Mouse (Mus musculus): Measurements from ENCODE around the gene Kdm5b. TPM values are rescaled to one million over a fixed set of nuclear protein-coding genes. Genes with fewer than 3 reads are reported as not detected.

Kdm5b gene
- polyA plus RNA-seq, 1 experiment from 2014 or later: 99.5 TPM

- WGBS: 63% methylated on average over 3 of the region's 3 CpGs
- no peak overlapping the region for H3K4me2 ChIP-seq (replicated peaks)
- no peaks in the 10 kb centered on the region for H3K36me3 ChIP-seq
- no peak for ATAC-seq (ENCODE audit: insufficient number of reproducible peaks, insufficient read depth, low FRiP score, low TSS enrichment)
- H3K27me3 ChIP-seq: no peaks in the 10 kb centered on the region
- no peak overlapping the region for H3K27ac ChIP-seq
- no peaks in the 10 kb centered on the region for H3K9me3 ChIP-seq
- H3K9ac ChIP-seq: no peak overlapping the region
- H3K4me1 ChIP-seq: peaks cover 10% of the 10 kb centered on the region
- no peak overlapping the region for H3K4me3 ChIP-seq
Measured at GRCm38 (mm10) chr1:134552396-134552795, 7.6 kb upstream of the Kdm5b start.

GRCm38 (mm10) chr1:134555240-134555870, 4.6 kb upstream of the Kdm5b start:
- H3K4me2 ChIP-seq (replicated peaks): peak overlapping the region; percentile 88
- no peak overlapping the region for H3K9ac ChIP-seq
- 24% methylated on average over 13 of the region's 13 CpGs for WGBS
- no peaks in the 10 kb centered on the region for H3K27me3 ChIP-seq
- peak; percentile 8; the same call in 1 of the 2 replicates for ATAC-seq (ENCODE audit: insufficient number of reproducible peaks, insufficient read depth, low FRiP score, low TSS enrichment)
- no peaks in the 10 kb centered on the region for H3K9me3 ChIP-seq
- no peaks in the 10 kb centered on the region for H3K36me3 ChIP-seq
- peak overlapping the region; percentile 93; the same call in 1 of the 2 replicates for H3K27ac ChIP-seq
- H3K4me3 ChIP-seq: peak overlapping the region; percentile 62; the same call in 1 of the 2 replicates
- peaks cover 10% of the 10 kb centered on the region for H3K4me1 ChIP-seq

GRCm38 (mm10) chr1:134555871-134556670, 3.9 kb upstream of the Kdm5b start:
- Histone ChIP-seq H3K36me3 (no peaks in the 10 kb centered on the region), H3K27ac (peak overlapping the region; percentile 93), H3K4me1 (peaks cover 10% of the 10 kb centered on the region), H3K4me3 (peak overlapping the region; percentile 62), H3K9me3 (no peaks in the 10 kb centered on the region), H3K4me2 (replicated peaks) (peak overlapping the region; percentile 88), H3K9ac (peak overlapping the region; percentile 77), H3K27me3 (no peaks in the 10 kb centered on the region)
- under 1% methylated on average over 46 of the region's 46 CpGs for WGBS
- peak; percentile 32; the same call in 1 of the 2 replicates for ATAC-seq (ENCODE audit: insufficient number of reproducible peaks, insufficient read depth, low FRiP score, low TSS enrichment)

- peak; percentile 96 for ATAC-seq (ENCODE audit: insufficient number of reproducible peaks, insufficient read depth, low FRiP score, low TSS enrichment)
Measured at GRCm38 (mm10) chr1:134556671-134557218, 3.2 kb upstream of the Kdm5b start.

GRCm38 (mm10) chr1:134558511-134558910, 1.5 kb upstream of the Kdm5b start:
- Histone ChIP-seq H3K36me3 (no peaks in the 10 kb centered on the region), H3K27ac (no peak overlapping the region), H3K9ac (no peak overlapping the region), H3K27me3 (no peaks in the 10 kb centered on the region), H3K4me3 (no peak overlapping the region), H3K9me3 (no peaks in the 10 kb centered on the region), H3K4me1 (peaks cover 18% of the 10 kb centered on the region), H3K4me2 (replicated peaks) (no peak overlapping the region)
- WGBS: 60% methylated on average over 5 of the region's 5 CpGs
- no peak for ATAC-seq (ENCODE audit: insufficient number of reproducible peaks, insufficient read depth, low FRiP score, low TSS enrichment)

More at GRCm38 (mm10) chr1:134556671-134557218, 3.2 kb upstream of the Kdm5b start:
- no peaks in the 10 kb centered on the region for H3K9me3 ChIP-seq
- H3K36me3 ChIP-seq: no peaks in the 10 kb centered on the region
- H3K27ac ChIP-seq: peak overlapping the region; percentile 93
- H3K4me1 ChIP-seq: peaks cover 10% of the 10 kb centered on the region
- peak overlapping the region; percentile 88 for H3K4me2 ChIP-seq (replicated peaks)
- no peaks in the 10 kb centered on the region for H3K27me3 ChIP-seq
- under 1% methylated on average over 35 of the region's 35 CpGs for WGBS
- H3K4me3 ChIP-seq: peak overlapping the region; percentile 62
- H3K9ac ChIP-seq: peak overlapping the region; percentile 77

- no peak for ATAC-seq (ENCODE audit: insufficient number of reproducible peaks, insufficient read depth, low FRiP score, low TSS enrichment)
- H3K4me3 ChIP-seq: no peak overlapping the region
- H3K4me2 ChIP-seq (replicated peaks): no peak overlapping the region
- peaks cover 22% of the 10 kb centered on the region for H3K4me1 ChIP-seq
- 0 out of 2 replicates have a peak overlapping the region, but pooled peaks have one; percentile 100 for H3K9ac ChIP-seq
- H3K36me3 ChIP-seq: no peaks in the 10 kb centered on the region
- no peaks in the 10 kb centered on the region for H3K9me3 ChIP-seq
- WGBS: 80% methylated on average over 3 of the region's 3 CpGs
- H3K27me3 ChIP-seq: no peaks in the 10 kb centered on the region
- H3K27ac ChIP-seq: no peak overlapping the region
Measured at GRCm38 (mm10) chr1:134559226-134559625, 745 bp upstream of the Kdm5b start.

GRCm38 (mm10) chr1:134560396-134560795, 425 bp downstream of the Kdm5b start:
- H3K27ac ChIP-seq: peak overlapping the region; percentile 96
- H3K4me1 ChIP-seq: peaks cover 23% of the 10 kb centered on the region
- H3K36me3 ChIP-seq: no peaks in the 10 kb centered on the region
- no peaks in the 10 kb centered on the region for H3K9me3 ChIP-seq
- peak overlapping the region; percentile 90 for H3K4me3 ChIP-seq
- peak overlapping the region; percentile 62 for H3K4me2 ChIP-seq (replicated peaks)
- no peaks in the 10 kb centered on the region for H3K27me3 ChIP-seq
- under 1% methylated on average over 48 of the region's 50 CpGs for WGBS
- H3K9ac ChIP-seq: peak overlapping the region; percentile 100
- ATAC-seq (ENCODE audit: insufficient number of reproducible peaks, insufficient read depth, low FRiP score, low TSS enrichment): 0 out of 2 replicates have a peak, but pooled peaks have one; percentile 5

GRCm38 (mm10) chr1:134560801-134561769, 1.1 kb downstream of the Kdm5b start:
- WGBS: 1% methylated on average over 65 of the region's 76 CpGs
- Histone ChIP-seq H3K4me1 (peaks cover 18% of the 10 kb centered on the region), H3K36me3 (no peaks in the 10 kb centered on the region), H3K9ac (peak overlapping the region; percentile 100), H3K4me3 (peak overlapping the region; percentile 90), H3K27ac (peak overlapping the region; percentile 96), H3K9me3 (no peaks in the 10 kb centered on the region), H3K27me3 (no peaks in the 10 kb centered on the region), H3K4me2 (replicated peaks) (peak overlapping the region; percentile 62)
- ATAC-seq (ENCODE audit: insufficient number of reproducible peaks, insufficient read depth, low FRiP score, low TSS enrichment): no peak

GRCm38 (mm10) chr1:134561770-134562143, 1.8 kb downstream of the Kdm5b start:
- H3K27ac ChIP-seq: peak overlapping the region; percentile 96; the same call in 1 of the 2 replicates
- ATAC-seq (ENCODE audit: insufficient number of reproducible peaks, insufficient read depth, low FRiP score, low TSS enrichment): no peak
- 5% methylated on average over 7 of the region's 7 CpGs for WGBS

GRCm38 (mm10) chr1:134562457-134562856, 2.5 kb downstream of the Kdm5b start:
- peaks cover 18% of the 10 kb centered on the region for H3K4me1 ChIP-seq
- no peaks in the 10 kb centered on the region for H3K27me3 ChIP-seq
- peak overlapping the region; percentile 100 for H3K9ac ChIP-seq
- no peaks in the 10 kb centered on the region for H3K36me3 ChIP-seq
- no peaks in the 10 kb centered on the region for H3K9me3 ChIP-seq
- no peak for ATAC-seq (ENCODE audit: insufficient number of reproducible peaks, insufficient read depth, low FRiP score, low TSS enrichment)
- H3K4me3 ChIP-seq: peak overlapping the region; percentile 90
- no peak overlapping the region for H3K27ac ChIP-seq
- H3K4me2 ChIP-seq (replicated peaks): peak overlapping the region; percentile 62

More at GRCm38 (mm10) chr1:134561770-134562143, 1.8 kb downstream of the Kdm5b start:
- Histone ChIP-seq H3K4me3 (peak overlapping the region; percentile 90), H3K4me2 (replicated peaks) (peak overlapping the region; percentile 62), H3K9me3 (no peaks in the 10 kb centered on the region), H3K4me1 (peaks cover 18% of the 10 kb centered on the region), H3K27me3 (no peaks in the 10 kb centered on the region), H3K9ac (peak overlapping the region; percentile 100), H3K36me3 (no peaks in the 10 kb centered on the region)

GRCm38 (mm10) chr1:134563726-134564125, 3.8 kb downstream of the Kdm5b start:
- Histone ChIP-seq H3K4me2 (replicated peaks) (no peak overlapping the region), H3K4me1 (peaks cover 18% of the 10 kb centered on the region), H3K27me3 (no peaks in the 10 kb centered on the region), H3K9ac (no peak overlapping the region), H3K9me3 (no peaks in the 10 kb centered on the region), H3K36me3 (no peaks in the 10 kb centered on the region), H3K4me3 (no peak overlapping the region), H3K27ac (no peak overlapping the region)
- no peak for ATAC-seq (ENCODE audit: insufficient number of reproducible peaks, insufficient read depth, low FRiP score, low TSS enrichment)
- WGBS: 90% methylated on average over 3 of the region's 3 CpGs

Measured in embryonic facial prominence, embryonic 12.5 days (tissue).